Mouse (Mus musculus) embryonic facial prominence, embryonic 13.5 days (tissue): Measurements from ENCODE around the gene Rnf217. TPM values are rescaled to one million over a fixed set of nuclear protein-coding genes. Genes with fewer than 3 reads are reported as not detected.

Experiments used
- ATAC-seq: fragments of 200-750 bp; cut with Nextera tagmentation; 2 replicates; pipeline ENCODE4 v1.8.0; 2017; ENCODE audit warnings: low read depth; ENCODE audit not compliant: insufficient number of reproducible peaks, insufficient read depth, low FRiP score, low TSS enrichment
- H3K27ac ChIP-seq: fragments of 300-500 bp; sonication (generic); 2 replicates; pipeline ENCODE4 v1.5.1; 2015; ENCODE audit warnings: moderate library complexity, mild to moderate bottlenecking, inconsistent platforms
- H3K27me3 ChIP-seq: fragments of 300-500 bp; sonication (generic); 2 replicates; pipeline ENCODE4 v1.6.1; 2015; ENCODE audit warnings: mild to moderate bottlenecking, inconsistent platforms
- H3K36me3 ChIP-seq: fragments of 300-500 bp; sonication (generic); 2 replicates; pipeline ENCODE4 v1.6.1; 2015; ENCODE audit warnings: mild to moderate bottlenecking, inconsistent platforms
- H3K4me1 ChIP-seq: fragments of 300-500 bp; sonication (generic); 2 replicates; pipeline ENCODE4 v1.6.1; 2015; ENCODE audit warnings: inconsistent platforms
- H3K4me2 ChIP-seq: fragments of 300-500 bp; sonication (generic); 2 replicates; pipeline ENCODE4 v1.6.1; 2015; ENCODE audit warnings: moderate library complexity, mild to moderate bottlenecking, inconsistent platforms
- H3K4me3 ChIP-seq: fragments of 300-500 bp; sonication (generic); 2 replicates; pipeline ENCODE4 v1.5.1; 2015; ENCODE audit warnings: mild to moderate bottlenecking, inconsistent platforms
- H3K9ac ChIP-seq: fragments of 300-500 bp; sonication (generic); 2 replicates; pipeline ENCODE4 v1.6.1; 2015; ENCODE audit warnings: mild to moderate bottlenecking, inconsistent platforms
- H3K9me3 ChIP-seq: fragments of 300-500 bp; sonication (generic); 2 replicates; pipeline ENCODE4 v1.6.1; 2016; ENCODE audit warnings: inconsistent platforms
- WGBS: fragments of 180-500 bp; shearing (Covaris S2); methylation state at CpG from one replicate; pipeline ENCODE4 v1.1.7; 2015; ENCODE audit warnings: mixed read lengths; 5-methylcytosine and 5-hydroxymethylcytosine counted together
- polyA plus RNA-seq: library from polyadenylated mRNA; unstranded; fragments of >200 nt; fragmentation: Nextera tagmentation; extraction: Ambion mirVana; gene quantifications from 2 replicates; pipeline ENCODE4 v1.2.1, GENCODE M21; 2015

Rnf217 gene
- polyA plus RNA-seq, 1 experiment from 2014 or later, result 2.0 TPM

DNA sequence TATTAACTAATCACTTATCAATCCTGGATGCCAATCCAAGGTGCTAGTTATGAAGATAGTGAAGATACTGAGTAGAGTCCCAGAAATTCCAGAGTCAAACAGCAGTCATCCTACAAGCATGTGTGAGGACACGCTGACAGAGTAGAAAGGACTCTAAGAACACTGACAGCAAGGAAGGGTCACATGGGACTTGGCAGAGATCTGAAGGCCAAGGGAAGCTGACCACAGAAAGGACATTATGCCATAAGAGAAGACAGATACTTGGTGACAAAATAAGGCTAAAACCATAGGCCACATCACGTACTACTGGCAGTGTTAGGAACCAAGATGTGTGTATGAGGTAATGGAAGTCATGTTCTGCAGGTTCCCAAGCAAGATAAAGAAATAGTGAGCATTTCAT, 11.1 kb downstream of the Rnf217 start:
- Histone ChIP-seq H3K27ac (no peak overlapping the region), H3K4me3 (no peak overlapping the region), H3K4me1 (peaks cover 6% of the 10 kb centered on the region), H3K9ac (no peak overlapping the region), H3K27me3 (no peaks in the 10 kb centered on the region), H3K36me3 (no peaks in the 10 kb centered on the region), H3K9me3 (no peaks in the 10 kb centered on the region), H3K4me2 (no peak overlapping the region)
- ATAC-seq, result no peak
- 90% methylated on average over 2 of the region's 2 CpGs for WGBS

DNA sequence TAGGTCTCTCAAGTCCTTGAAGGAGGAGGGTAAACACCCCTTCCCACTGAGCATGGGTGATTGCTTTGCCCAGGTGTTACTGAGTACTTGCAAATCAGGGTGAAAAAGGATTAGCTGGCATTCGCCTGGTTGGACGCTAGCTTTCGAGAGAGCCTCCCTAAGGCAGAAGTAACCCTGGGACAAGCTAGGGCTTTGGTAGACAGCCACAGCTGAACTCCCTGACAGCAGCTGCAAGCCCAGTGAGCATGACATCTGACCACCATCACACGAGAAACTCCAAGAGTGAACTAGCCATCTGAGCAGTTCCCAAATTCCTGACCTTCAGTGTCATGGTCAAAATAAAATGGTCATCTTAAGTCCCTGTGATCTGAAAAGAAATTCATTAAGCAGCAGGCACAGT, 12.2 kb downstream of the Rnf217 start:
- H3K27ac ChIP-seq, result no peak overlapping the region
- H3K36me3 ChIP-seq, result no peaks in the 10 kb centered on the region
- H3K4me2 ChIP-seq, result no peak overlapping the region
- 56% methylated on average over 4 of the region's 4 CpGs for WGBS
- peaks cover 15% of the 10 kb centered on the region for H3K4me1 ChIP-seq
- ATAC-seq, result no peak
- no peak overlapping the region for H3K4me3 ChIP-seq
- H3K9ac ChIP-seq, result no peak overlapping the region
- H3K27me3 ChIP-seq, result no peaks in the 10 kb centered on the region
- no peaks in the 10 kb centered on the region for H3K9me3 ChIP-seq

DNA sequence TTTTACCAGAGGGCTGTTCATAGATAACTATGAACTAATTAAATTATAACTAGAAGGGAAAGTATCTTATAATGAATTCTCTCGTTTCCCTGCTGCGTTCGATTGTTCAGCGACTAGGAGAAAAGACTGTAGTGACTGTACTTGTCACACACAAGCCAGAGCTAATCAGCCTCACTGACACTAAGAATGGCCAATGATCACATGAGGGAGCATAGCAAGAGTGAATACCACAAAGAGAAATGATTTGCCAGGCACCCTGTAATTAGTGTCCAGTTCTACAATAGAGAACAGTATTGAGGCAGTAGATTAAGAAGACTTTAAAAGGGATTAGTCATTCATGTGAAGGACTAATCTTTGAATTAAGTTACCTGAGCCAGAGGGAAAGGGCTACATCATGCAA, 13.7 kb downstream of the Rnf217 start:
- H3K27me3 ChIP-seq, result no peaks in the 10 kb centered on the region
- H3K4me1 ChIP-seq, result peaks cover 15% of the 10 kb centered on the region
- H3K4me3 ChIP-seq, result no peak overlapping the region
- 72% methylated on average over 4 of the region's 4 CpGs for WGBS
- no peaks in the 10 kb centered on the region for H3K36me3 ChIP-seq
- H3K9me3 ChIP-seq, result no peaks in the 10 kb centered on the region
- H3K4me2 ChIP-seq, result no peak overlapping the region
- no peak overlapping the region for H3K27ac ChIP-seq
- ATAC-seq, result no peak
- no peak overlapping the region for H3K9ac ChIP-seq

DNA sequence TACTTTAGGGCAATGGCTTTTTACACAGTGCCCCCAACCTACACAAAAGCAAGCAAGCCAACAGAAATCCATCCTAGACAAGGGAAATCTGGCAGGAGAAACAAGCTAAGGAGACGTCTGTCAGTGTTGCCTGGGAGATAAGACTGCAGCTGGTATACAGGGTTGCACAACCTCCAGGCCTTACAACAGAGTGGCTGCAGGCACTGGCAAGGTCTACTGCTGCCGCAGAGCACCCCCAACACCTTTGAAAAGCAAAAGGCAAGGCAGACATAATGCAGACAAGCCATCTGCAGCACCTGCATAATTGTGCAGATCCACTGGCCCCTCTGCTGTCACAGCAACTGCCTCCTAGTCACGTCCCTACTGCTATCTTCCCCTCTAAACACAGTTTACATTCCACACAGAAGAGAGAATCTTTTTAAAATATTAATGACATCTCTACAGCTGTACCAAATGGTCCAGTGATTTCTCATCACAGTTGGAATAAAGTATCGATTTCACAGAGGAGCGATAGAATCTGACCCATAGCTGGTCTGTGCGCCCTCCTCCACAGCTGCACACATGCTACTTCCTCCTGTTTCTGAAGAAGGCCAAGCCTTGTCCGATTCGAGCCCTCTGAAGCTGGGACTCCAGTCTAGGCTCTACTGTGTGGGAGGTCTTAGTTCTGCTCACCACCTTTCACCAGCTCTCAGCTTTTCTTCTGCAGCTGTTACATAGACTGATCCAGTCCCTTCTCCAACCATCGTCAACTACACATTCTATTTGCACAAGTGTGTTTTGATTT, 16.1 kb downstream of the Rnf217 start:
- no peak overlapping the region for H3K9ac ChIP-seq
- no peak overlapping the region for H3K27ac ChIP-seq
- 42% methylated on average over 9 of the region's 9 CpGs for WGBS
- H3K4me2 ChIP-seq, result no peak overlapping the region
- no peaks in the 10 kb centered on the region for H3K9me3 ChIP-seq
- H3K27me3 ChIP-seq, result no peaks in the 10 kb centered on the region
- no peak overlapping the region for H3K4me3 ChIP-seq
- no peak for ATAC-seq
- H3K36me3 ChIP-seq, result no peaks in the 10 kb centered on the region
- peaks cover 15% of the 10 kb centered on the region for H3K4me1 ChIP-seq

DNA sequence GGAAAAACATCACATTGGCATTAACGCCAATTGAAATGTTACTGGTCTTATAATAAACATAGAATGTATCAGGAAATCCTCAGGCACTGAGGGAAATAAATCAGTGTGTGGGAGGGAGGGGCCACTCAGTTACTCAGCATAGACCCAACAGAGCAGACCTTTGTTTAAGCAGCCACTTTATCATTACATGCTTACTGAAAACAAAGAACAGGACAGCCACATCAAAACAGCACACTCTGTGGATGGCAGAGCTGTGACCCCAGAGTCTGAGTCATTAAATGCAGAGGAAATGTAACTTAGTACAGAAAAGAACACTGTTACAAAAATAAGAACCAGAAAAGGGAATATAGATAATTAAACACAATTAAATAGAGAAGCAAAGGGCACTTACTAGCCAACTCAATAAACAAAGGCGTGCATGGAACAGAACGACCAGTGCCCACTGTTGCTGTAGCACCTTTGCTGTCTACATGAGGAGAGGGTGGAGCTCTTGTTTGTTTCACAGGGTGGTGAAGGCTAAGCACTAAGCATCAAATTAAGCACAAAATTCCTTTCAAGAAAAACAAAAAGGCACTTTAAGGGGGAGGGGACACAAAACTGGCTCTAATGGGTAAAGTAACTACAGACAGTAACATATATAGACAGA, 16.8 kb downstream of the Rnf217 start:
- Histone ChIP-seq H3K36me3 (no peaks in the 10 kb centered on the region), H3K4me3 (no peak overlapping the region), H3K4me1 (peaks cover 15% of the 10 kb centered on the region), H3K9ac (no peak overlapping the region), H3K27me3 (no peaks in the 10 kb centered on the region), H3K9me3 (no peaks in the 10 kb centered on the region), H3K27ac (no peak overlapping the region), H3K4me2 (no peak overlapping the region)
- no peak for ATAC-seq
- 55% methylated on average over 3 of the region's 3 CpGs for WGBS

DNA sequence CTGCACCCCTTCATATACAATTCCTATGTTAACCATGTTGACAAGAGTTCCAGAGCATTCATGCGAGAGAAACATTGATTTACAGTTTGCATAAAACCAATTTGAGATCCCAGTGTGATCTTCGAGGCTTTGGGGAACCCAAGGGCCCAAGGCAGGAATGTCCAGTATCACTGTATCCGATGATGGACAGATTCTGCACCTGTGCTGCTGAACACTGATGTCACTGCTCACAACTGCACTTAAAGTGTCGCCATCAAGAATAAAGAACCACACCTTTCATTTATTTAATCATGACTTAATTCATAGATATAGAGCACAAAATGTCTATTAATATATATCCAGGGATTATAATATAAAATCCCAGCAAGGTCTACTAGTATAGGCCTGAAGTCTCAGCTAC, 28.3 kb downstream of the Rnf217 start:
- H3K36me3 ChIP-seq, result no peaks in the 10 kb centered on the region
- no peak for ATAC-seq
- WGBS, result 90% methylated on average over 4 of the region's 4 CpGs
- H3K27me3 ChIP-seq, result no peaks in the 10 kb centered on the region
- H3K9ac ChIP-seq, result no peak overlapping the region
- no peaks in the 10 kb centered on the region for H3K9me3 ChIP-seq
- no peak overlapping the region for H3K4me3 ChIP-seq
- no peak overlapping the region for H3K4me2 ChIP-seq
- H3K27ac ChIP-seq, result no peak overlapping the region
- no peaks in the 10 kb centered on the region for H3K4me1 ChIP-seq

DNA sequence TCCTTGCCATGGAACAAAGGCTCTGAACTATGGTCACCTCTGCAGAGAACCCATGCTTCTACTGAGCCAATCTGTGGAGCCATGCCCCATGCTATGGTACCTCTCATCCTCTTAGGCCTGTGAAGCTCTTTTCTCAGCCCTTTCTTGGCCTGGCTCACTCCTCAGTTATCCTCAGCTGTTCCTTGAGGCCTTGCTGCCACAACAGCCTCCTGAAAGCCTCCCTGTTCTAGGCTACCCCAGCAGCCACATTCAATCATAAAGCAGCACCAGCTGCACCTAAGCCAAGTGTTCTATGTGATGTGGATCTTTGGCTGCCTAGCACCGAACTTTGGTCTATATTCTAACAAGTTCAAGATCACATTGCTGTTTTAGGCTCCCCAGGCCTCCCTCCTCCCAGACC, 28.9 kb downstream of the Rnf217 start:
- Histone ChIP-seq H3K27me3 (no peaks in the 10 kb centered on the region), H3K4me2 (no peak overlapping the region), H3K36me3 (no peaks in the 10 kb centered on the region), H3K27ac (no peak overlapping the region), H3K9me3 (no peaks in the 10 kb centered on the region), H3K9ac (no peak overlapping the region), H3K4me1 (no peaks in the 10 kb centered on the region), H3K4me3 (no peak overlapping the region)
- no peak for ATAC-seq
- WGBS, result 84% methylated on average over 1 of the region's 1 CpGs

DNA sequence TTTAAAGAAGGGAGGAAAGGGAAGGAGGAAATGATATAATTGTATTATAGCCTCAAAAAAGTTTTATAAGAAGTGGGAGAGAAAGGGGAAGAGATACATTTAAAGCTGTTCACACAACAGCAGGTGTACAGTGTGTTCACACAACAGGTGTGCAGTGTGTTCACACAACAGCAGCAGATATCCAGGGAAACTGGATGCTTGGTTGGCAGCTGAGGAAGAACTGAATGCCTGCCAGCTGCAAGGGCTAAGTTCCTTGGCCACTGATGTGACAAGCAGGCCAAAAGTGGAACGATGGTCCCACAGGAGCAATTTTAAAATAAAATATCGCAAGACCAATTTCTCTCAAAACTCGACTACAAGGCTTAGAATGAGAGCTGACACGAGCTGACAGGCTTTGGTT, 35.7 kb downstream of the Rnf217 start:
- H3K4me1 ChIP-seq, result no peaks in the 10 kb centered on the region
- H3K27ac ChIP-seq, result no peak overlapping the region
- no peaks in the 10 kb centered on the region for H3K9me3 ChIP-seq
- 53% methylated on average over 4 of the region's 4 CpGs for WGBS
- no peak overlapping the region for H3K4me3 ChIP-seq
- H3K4me2 ChIP-seq, result no peak overlapping the region
- no peak for ATAC-seq
- no peaks in the 10 kb centered on the region for H3K27me3 ChIP-seq
- no peak overlapping the region for H3K9ac ChIP-seq
- H3K36me3 ChIP-seq, result no peaks in the 10 kb centered on the region

DNA sequence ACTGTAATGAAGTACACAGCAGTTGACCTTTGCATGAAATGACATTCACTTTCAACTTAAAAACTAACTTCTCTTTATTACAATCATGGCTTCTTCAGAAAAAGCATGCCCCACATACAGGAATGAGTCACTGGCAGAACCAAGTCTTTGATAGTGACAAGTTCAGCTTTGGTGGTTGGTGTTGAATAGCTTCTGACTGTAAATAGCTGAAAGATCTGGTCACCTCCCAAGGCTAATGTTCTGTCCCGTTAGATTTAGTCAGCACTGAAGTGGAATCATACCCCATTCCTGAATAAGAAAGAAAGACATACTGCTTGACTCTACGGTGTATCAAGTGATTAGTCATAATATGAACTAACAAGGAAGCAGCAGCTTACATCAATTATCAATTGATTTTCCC, 51.7 kb downstream of the Rnf217 start:
- Histone ChIP-seq H3K4me2 (no peak overlapping the region), H3K9me3 (no peaks in the 10 kb centered on the region), H3K27ac (no peak overlapping the region), H3K4me1 (no peaks in the 10 kb centered on the region), H3K27me3 (no peaks in the 10 kb centered on the region), H3K4me3 (no peak overlapping the region), H3K36me3 (no peaks in the 10 kb centered on the region), H3K9ac (no peak overlapping the region)
- no peak for ATAC-seq
- 68% methylated on average over 2 of the region's 2 CpGs for WGBS

DNA sequence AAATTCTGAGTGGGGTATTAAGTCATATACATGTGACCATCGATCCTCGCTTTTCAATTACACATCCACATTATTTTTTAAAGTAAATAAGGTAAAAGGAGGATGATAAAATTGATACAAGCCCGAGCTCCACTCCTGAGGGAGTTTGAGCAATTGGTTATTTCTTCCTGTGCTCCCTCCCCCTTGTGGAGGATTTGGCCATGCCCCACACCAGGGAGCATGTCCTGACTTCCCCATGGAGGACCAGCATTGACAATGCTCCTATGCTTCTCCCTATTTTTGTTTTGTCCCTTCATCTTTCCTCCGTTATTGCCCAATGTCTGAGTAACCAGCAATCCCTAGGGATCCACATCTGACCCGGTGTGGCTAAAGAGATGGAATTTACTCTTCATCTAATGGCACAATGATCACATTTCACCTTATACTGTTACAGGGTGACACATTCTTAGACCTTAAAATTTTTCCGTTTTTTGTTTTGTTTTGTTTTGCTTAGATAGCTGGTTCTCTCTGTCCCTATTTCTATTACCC, 53.5 kb downstream of the Rnf217 start:
- no peaks in the 10 kb centered on the region for H3K9me3 ChIP-seq
- 83% methylated on average over 6 of the region's 6 CpGs for WGBS
- no peak overlapping the region for H3K4me3 ChIP-seq
- H3K27me3 ChIP-seq, result no peaks in the 10 kb centered on the region
- no peak overlapping the region for H3K27ac ChIP-seq
- peaks cover 4% of the 10 kb centered on the region; the same call in 1 of the 2 replicates for H3K4me1 ChIP-seq
- ATAC-seq, result no peak
- H3K9ac ChIP-seq, result no peak overlapping the region
- no peaks in the 10 kb centered on the region for H3K36me3 ChIP-seq
- H3K4me2 ChIP-seq, result no peak overlapping the region

DNA sequence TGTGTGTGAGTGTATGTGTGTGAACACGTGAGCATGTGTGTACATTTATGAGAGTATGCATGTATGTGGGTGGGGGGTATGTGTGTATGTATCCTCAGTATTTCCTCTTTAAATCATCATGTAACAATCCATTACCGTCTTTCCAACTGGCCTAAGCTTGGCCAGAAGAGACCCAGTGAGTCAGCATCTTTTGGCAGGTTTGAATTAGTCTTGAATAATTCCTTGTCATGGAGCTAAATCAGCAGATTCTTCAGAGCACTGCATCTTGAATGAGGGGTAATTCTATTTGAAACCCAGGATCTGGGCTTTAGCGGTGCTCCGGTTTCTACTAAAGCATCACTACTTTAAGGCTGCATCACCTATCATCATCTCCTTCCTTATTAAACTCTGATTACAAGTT, 55.7 kb downstream of the Rnf217 start:
- no peaks in the 10 kb centered on the region for H3K27me3 ChIP-seq
- H3K4me2 ChIP-seq, result no peak overlapping the region
- ATAC-seq, result no peak
- H3K4me1 ChIP-seq, result peaks cover 4% of the 10 kb centered on the region; the same call in 1 of the 2 replicates
- H3K27ac ChIP-seq, result no peak overlapping the region
- no peaks in the 10 kb centered on the region for H3K36me3 ChIP-seq
- WGBS, result 87% methylated on average over 4 of the region's 4 CpGs
- no peaks in the 10 kb centered on the region for H3K9me3 ChIP-seq
- H3K9ac ChIP-seq, result no peak overlapping the region
- H3K4me3 ChIP-seq, result no peak overlapping the region

DNA sequence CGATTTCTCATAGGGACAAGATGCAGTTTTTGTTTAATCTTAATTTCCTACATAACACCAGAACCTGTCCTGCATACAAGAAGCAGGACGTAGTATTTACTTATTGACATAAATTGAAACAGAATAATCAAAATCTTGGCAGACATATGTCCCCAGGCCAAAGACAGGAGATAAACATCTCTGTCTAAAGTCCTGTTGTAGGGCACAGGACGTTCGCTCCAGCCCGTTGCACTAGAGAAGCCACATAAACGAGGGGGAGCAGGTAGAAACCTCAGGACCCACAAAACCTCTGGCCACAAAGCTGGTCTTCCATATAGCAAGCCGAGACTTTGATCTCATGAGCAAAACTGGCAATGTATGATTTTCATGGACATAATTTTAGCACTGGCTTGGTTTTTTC, 57.1 kb downstream of the Rnf217 start:
- no peaks in the 10 kb centered on the region for H3K27me3 ChIP-seq
- H3K9me3 ChIP-seq, result no peaks in the 10 kb centered on the region
- no peak overlapping the region for H3K4me2 ChIP-seq
- no peak for ATAC-seq
- H3K4me3 ChIP-seq, result no peak overlapping the region
- no peaks in the 10 kb centered on the region for H3K36me3 ChIP-seq
- H3K9ac ChIP-seq, result no peak overlapping the region
- 66% methylated on average over 7 of the region's 7 CpGs for WGBS
- peaks cover 4% of the 10 kb centered on the region; the same call in 1 of the 2 replicates for H3K4me1 ChIP-seq
- H3K27ac ChIP-seq, result no peak overlapping the region
